Mouse (Mus musculus) cerebellum, adult 2 months (tissue): ENCODE results near the gene Rph3a.

Experiments
- CTCF ChIP-seq: fragments of 200-500 bp; IDR thresholded peaks from 2 replicates; pipeline ENCODE4 v1.5.1; 2011; ENCODE audit warnings: low read depth, mild to moderate bottlenecking, control low read depth, low read length, moderate library complexity, borderline replicate concordance; ENCODE audit not compliant: insufficient read depth
- POLR2A ChIP-seq: fragments of 200-500 bp; IDR thresholded peaks from 2 replicates; pipeline ENCODE4 v1.6.1; 2011; ENCODE audit warnings: low read length, control low read depth, borderline replicate concordance; ENCODE audit not compliant: insufficient read depth

DNA sequence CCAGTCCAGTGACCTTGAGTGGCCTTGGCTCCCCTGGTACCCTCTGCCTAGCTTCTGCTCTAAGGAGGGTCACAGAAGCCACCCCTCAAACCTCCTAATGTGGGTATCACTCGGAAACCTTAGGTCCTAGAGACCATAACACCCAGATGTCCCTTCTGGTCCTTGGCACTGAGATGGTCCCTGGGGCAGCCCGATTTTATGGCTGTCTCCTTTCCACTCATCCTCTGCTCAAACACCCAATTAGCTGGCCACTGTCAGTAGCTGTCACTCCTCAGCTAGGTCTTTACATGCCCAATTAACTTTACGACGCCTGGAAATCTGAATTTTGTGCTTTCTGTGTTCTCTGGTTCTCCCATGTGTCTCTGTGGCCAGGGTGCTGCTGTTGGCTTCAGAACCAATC, 43.7 kb downstream of the Rph3a start:
- no peak for TF ChIP-seq POLR2A
- no peak for TF ChIP-seq CTCF
